Mouse (Mus musculus) CD4-positive, CD25-positive, alpha-beta regulatory T cell, adult 9 weeks (primary cell): ENCODE measurements around the gene Cenpl. TPM values are rescaled to one million over a fixed set of nuclear protein-coding genes. Genes with fewer than 3 reads are reported as not detected.

Source experiments
- polyA plus RNA-seq: library from polyadenylated mRNA; unstranded; fragments of 100-300 nt; shearing (Covaris generic); gene quantifications from one replicate; pipeline ENCODE4 v1.2.1, GENCODE M21; 2017

The Cenpl gene
- polyA plus RNA-seq, result 18.3 TPM

DNA sequence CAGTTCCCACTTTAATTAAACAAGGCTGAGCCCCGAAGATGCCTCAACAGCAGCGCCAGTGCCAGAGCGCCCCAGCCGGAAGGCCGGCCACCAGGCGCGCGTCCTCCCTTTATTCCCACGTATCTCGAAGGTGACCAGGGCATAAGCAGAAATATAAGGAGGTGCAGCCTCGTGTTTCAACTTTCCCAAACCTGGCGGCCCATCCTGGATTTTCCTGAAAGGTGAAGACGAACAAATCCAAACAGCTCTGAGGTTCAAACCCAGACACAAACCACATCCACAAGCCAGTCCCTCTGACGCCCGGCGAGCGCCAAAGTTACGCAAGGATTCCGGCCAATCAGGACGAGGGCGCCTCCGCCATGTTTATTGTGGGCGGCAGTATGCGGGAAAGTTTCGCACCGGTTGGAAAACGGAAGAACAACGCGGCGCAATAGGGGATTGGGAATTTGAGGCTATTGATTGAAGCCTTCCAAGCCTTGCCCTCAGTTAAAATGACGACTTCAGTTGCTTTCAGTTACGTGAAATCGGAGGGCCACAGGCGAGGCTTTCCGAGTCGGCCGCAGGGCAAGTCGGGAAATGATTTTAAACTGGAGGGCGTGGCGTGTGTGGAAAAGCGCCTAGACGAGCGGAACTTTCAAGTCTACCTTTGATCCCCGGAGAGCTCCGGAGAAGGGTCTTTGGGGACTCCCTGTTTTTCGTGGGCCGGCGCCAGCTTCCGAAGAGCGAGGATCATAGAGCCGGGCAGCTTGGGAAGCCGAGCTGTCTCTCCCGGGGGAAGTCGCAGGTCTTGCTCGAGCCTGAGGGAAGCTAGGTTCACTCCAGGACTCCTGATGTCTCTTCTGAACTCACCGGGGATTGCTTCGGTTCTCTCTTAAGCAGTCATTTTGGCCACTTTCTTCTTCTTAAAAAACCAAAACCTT, at the start of gene Cenpl, which contains the start of gene Dars2:
Gene Cenpl (plus strand): TSS at position 362 of the 920 bp plus-strand sequence.
Gene Dars2 (minus strand): TSS at position 307 of the 920 bp plus-strand sequence.

DNA sequence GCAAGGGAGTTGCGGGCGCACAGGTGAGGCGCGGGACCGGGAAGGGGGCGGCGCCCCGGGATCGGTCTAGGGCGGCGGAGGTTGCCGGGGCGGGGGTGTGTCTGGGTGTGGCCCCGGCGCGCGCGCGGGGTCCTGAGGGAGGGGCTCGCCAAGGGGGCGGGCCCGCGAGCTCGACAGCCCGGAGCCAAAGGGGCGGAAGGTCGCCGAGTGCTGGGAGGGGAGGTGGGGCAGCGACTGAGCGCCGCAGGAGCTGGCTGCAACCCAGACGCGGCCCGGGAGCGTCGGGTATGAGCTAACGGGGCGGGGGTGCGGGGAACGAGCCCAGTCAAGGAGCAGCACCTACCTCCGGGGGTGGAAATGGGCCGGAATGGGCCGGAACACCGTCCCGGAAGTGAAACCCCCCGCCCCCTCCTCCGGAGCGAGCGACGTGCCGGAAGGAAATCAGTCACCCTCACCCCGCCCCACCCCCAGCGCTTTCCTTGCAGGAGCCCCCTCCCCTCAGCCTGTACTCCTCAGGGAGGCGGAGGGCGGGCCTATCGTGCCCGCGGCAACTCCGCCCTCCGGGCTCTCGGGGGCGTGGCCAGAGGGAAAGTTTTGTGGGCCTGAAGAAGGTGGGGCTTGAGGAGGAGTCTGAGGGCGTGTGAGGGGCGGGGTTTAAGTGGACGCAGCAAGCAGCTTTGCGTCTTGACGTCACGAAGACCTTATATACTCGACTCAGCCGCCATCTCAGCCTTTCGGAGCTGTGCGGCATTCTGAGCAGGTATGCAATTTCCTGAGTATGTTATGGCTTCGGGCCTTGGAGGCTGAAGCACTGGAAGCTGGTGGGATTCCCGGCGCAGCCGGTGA, 35.9 kb upstream of the Cenpl start, which contains the start of gene Zbtb37:
Gene Zbtb37 (minus strand): TSS at position 415 of the 846 bp plus-strand sequence.

DNA sequence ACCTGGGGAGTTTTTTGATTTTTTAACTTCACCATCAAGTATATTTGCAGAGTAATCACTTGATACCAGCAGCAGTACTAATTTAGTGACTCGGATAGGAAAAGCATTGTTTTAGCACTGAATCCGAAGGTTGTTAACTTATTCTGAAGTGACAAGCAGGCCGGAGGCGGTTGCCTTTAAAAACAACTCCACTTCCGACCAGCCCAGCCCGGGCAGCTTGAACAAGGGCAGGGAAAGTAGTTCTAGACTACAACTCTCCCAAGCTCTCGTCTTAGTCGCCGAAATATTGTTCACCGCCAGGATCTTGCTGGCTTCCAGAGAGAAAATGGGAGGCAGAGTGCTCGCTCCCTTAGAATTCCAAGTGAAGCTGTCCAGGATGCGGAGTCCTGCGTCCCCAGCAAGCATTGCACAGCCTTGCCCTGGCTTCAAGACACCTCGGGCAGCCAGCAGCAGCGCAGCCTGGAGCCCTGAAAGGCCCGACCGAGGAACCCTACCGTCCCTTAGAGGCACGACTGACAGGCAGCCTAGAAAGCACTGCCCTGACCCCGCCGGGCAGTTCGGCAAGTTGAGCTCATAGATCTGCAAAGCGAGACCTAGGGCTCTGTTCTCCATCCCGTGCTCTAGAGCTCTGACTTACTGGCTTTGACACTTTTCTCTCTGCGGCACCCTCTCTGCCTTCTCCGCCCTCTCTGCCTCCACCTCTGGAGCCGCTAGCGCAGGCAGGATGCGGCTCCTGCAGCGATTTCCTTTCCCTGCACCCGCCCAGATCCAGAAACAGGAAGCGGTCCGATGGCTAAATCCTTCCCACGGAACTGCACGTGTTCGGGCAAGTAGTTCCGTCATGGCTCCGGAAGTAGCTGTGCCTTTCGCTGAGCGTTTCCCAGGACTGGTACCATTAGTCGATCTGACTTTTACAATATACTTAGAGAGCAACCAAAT, 60.5 kb downstream of the Cenpl start, which contains the start of gene Klhl20:
Gene Klhl20 (minus strand): TSS at position 786 of the 939 bp plus-strand sequence.

Other genes with a start within 250 kb of the Cenpl start
- 7.2 TPM for gene Rc3h1, start 164.3 kb upstream of the Cenpl start, polyA plus RNA-seq
- 17.6 TPM for gene Serpinc1, start 92.1 kb upstream of the Cenpl start, polyA plus RNA-seq
- gene Zbtb37, start 35.9 kb upstream of the Cenpl start, polyA plus RNA-seq, result 19.8 TPM
- 19.1 TPM for gene Dars2, start 55 bp upstream of the Cenpl start, polyA plus RNA-seq
- 44.1 TPM for gene Klhl20, start 60.8 kb downstream of the Cenpl start, polyA plus RNA-seq
- not detected for gene Ankrd45, start 72.0 kb downstream of the Cenpl start, polyA plus RNA-seq
- gene Tex50, start 88.6 kb downstream of the Cenpl start, polyA plus RNA-seq, result not detected
- gene Prdx6, start 180.5 kb downstream of the Cenpl start, polyA plus RNA-seq, result 320 TPM